Mouse (Mus musculus): ENCODE measurements at regions not wholly inside any gene's neighbourhood (a gene's known extent, or its start where the extent isn't known, plus 50 kb on each side); places are given as distances from the start of the nearest gene placed in this dataset.
"Not testable (repeated sequence)": the region's sequence is repeated elsewhere in the genome, so short reads cannot be mapped to it uniquely, and the experiment has no call there.

- TF ChIP-seq POLR2A (IDR thresholded peaks at IDR 0.05; ENCODE audit: low read depth, low read length); CTCF (conservative IDR thresholded peaks at IDR 0.05; ENCODE audit: insufficient read depth, insufficient read length, low read depth, low read length): not testable (repeated sequence)
Observed at GRCm38 (mm10) chr14:53430130-53430529, 823.8 kb downstream of the Dad1 start.

Data from kidney, adult 2 months (tissue).